Mouse (Mus musculus) kidney, postnatal 36 days (tissue): ENCODE measurements around the gene Notum.

Source experiments
- DNase-seq, 2 experiments: peaks; one replicate each; pipeline ENCODE4 v3.0.0; 2021 to 2022; ENCODE audit warnings: mixed read lengths in 2 of 2

The Notum gene

GRCm38 (mm10) chr11:120617519-120618112 lies 43.4 kb downstream of the Notum start, which contains the start of gene Pcyt2:
Gene Pcyt2 (minus strand): TSS chr11:120617936.
- peak; percentile 95 to 98 for DNase-seq

- peak; percentile 74 to 84 for DNase-seq
Observed at GRCm38 (mm10) chr11:120616617-120617294, 44.2 kb downstream of the Notum start.

GRCm38 (mm10) chr11:120615606-120616203 lies 45.3 kb downstream of the Notum start:
- DNase-seq = no peak

- DNase-seq = no peak
Observed at GRCm38 (mm10) chr11:120615167-120615566, 45.8 kb downstream of the Notum start.

GRCm38 (mm10) chr11:120613976-120614375 lies 47.0 kb downstream of the Notum start:
- DNase-seq = no peak

GRCm38 (mm10) chr11:120613481-120613972 lies 47.4 kb downstream of the Notum start:
- no peak for DNase-seq

- DNase-seq = peak; percentile 76 to 89
Observed at GRCm38 (mm10) chr11:120612763-120613162, 48.2 kb downstream of the Notum start.

GRCm38 (mm10) chr11:120610477-120611046 lies 50.4 kb downstream of the Notum start:
- DNase-seq = no peak

- peak; percentile 67 for DNase-seq
Observed at GRCm38 (mm10) chr11:120609250-120609649, 51.7 kb downstream of the Notum start.

- no peak for DNase-seq
Observed at GRCm38 (mm10) chr11:120608241-120609034, 52.5 kb downstream of the Notum start, which contains the start of gene Npb. Gene Npb (plus strand): TSS chr11:120608477.

GRCm38 (mm10) chr11:120606764-120607163 lies 54.2 kb downstream of the Notum start:
- DNase-seq = no peak

GRCm38 (mm10) chr11:120605667-120606066 lies 55.3 kb downstream of the Notum start:
- DNase-seq = no peak
